Mouse (Mus musculus): ENCODE measurements at regions not wholly inside any gene's neighbourhood (a gene's known extent, or its start where the extent isn't known, plus 50 kb on each side); places are given as distances from the start of the nearest gene placed in this dataset.

GRCm38 (mm10) chr10:26544061-26544460 lies 168.3 kb upstream of the L3mbtl3 start:
- no peaks in the 10 kb centered on the region for H3K36me3 ChIP-seq (ENCODE audit: poor library complexity, severe bottlenecking)
- no peak overlapping the region for H3K4me3 ChIP-seq
- H3K4me2 ChIP-seq = no peak overlapping the region
- H3K27ac ChIP-seq = no peak overlapping the region
- H3K27me3 ChIP-seq = no peaks in the 10 kb centered on the region
- WGBS = 95% methylated on average over 1 of the region's 1 CpGs
- no peak overlapping the region for H3K9ac ChIP-seq
- H3K4me1 ChIP-seq = no peaks in the 10 kb centered on the region
- ATAC-seq = no peak
- no peaks in the 10 kb centered on the region for H3K9me3 ChIP-seq (replicated peaks)

GRCm38 (mm10) chr10:26544796-26545195 lies 169.0 kb upstream of the L3mbtl3 start:
- H3K4me2 ChIP-seq = no peak overlapping the region
- H3K4me1 ChIP-seq = no peaks in the 10 kb centered on the region
- no peak overlapping the region for H3K27ac ChIP-seq
- no peaks in the 10 kb centered on the region for H3K36me3 ChIP-seq (ENCODE audit: poor library complexity, severe bottlenecking)
- ATAC-seq = no peak
- no peak overlapping the region for H3K9ac ChIP-seq
- no peak overlapping the region for H3K4me3 ChIP-seq
- no peaks in the 10 kb centered on the region for H3K27me3 ChIP-seq
- no peaks in the 10 kb centered on the region for H3K9me3 ChIP-seq (replicated peaks)
- 76% methylated on average over 1 of the region's 1 CpGs for WGBS

- no peaks in the 10 kb centered on the region for H3K36me3 ChIP-seq (ENCODE audit: poor library complexity, severe bottlenecking)
- no peak overlapping the region for H3K27ac ChIP-seq
- no peaks in the 10 kb centered on the region for H3K9me3 ChIP-seq (replicated peaks)
- H3K4me1 ChIP-seq = no peaks in the 10 kb centered on the region
- 84% methylated on average over 8 of the region's 8 CpGs for WGBS
- no peak overlapping the region for H3K4me2 ChIP-seq
- H3K4me3 ChIP-seq = no peak overlapping the region
- H3K27me3 ChIP-seq = no peaks in the 10 kb centered on the region
- ATAC-seq = no peak
- H3K9ac ChIP-seq = no peak overlapping the region
Measured at GRCm38 (mm10) chr10:26556246-26556645, 180.5 kb upstream of the L3mbtl3 start.

GRCm38 (mm10) chr10:26558118-26558517 lies 182.3 kb upstream of the L3mbtl3 start:
- H3K4me2 ChIP-seq = no peak overlapping the region
- no peak for ATAC-seq
- H3K9ac ChIP-seq = no peak overlapping the region
- H3K36me3 ChIP-seq (ENCODE audit: poor library complexity, severe bottlenecking) = no peaks in the 10 kb centered on the region
- H3K4me3 ChIP-seq = no peak overlapping the region
- no peaks in the 10 kb centered on the region for H3K9me3 ChIP-seq (replicated peaks)
- no peak overlapping the region for H3K27ac ChIP-seq
- no peaks in the 10 kb centered on the region for H3K4me1 ChIP-seq
- 75% methylated on average over 1 of the region's 1 CpGs for WGBS
- no peaks in the 10 kb centered on the region for H3K27me3 ChIP-seq

GRCm38 (mm10) chr10:26559323-26559722 lies 183.6 kb upstream of the L3mbtl3 start:
- no peaks in the 10 kb centered on the region for H3K9me3 ChIP-seq (replicated peaks)
- 0 out of 2 replicates have a peak, but pooled peaks cover 5% of the 10 kb centered on the region for H3K4me1 ChIP-seq
- H3K27ac ChIP-seq = no peak overlapping the region
- H3K27me3 ChIP-seq = no peaks in the 10 kb centered on the region
- no peak overlapping the region for H3K4me2 ChIP-seq
- no peak overlapping the region for H3K9ac ChIP-seq
- 87% methylated on average over 4 of the region's 4 CpGs for WGBS
- H3K4me3 ChIP-seq = no peak overlapping the region
- no peak for ATAC-seq
- H3K36me3 ChIP-seq (ENCODE audit: poor library complexity, severe bottlenecking) = no peaks in the 10 kb centered on the region

- H3K36me3 ChIP-seq (ENCODE audit: poor library complexity, severe bottlenecking) = no peaks in the 10 kb centered on the region
- H3K9me3 ChIP-seq (replicated peaks) = no peaks in the 10 kb centered on the region
- no peaks in the 10 kb centered on the region for H3K27me3 ChIP-seq
- H3K4me1 ChIP-seq = 0 out of 2 replicates have a peak, but pooled peaks cover 9% of the 10 kb centered on the region
- no peak overlapping the region for H3K9ac ChIP-seq
- no peak overlapping the region for H3K4me2 ChIP-seq
- no peak overlapping the region for H3K27ac ChIP-seq
- ATAC-seq = no peak
- 77% methylated on average over 4 of the region's 4 CpGs for WGBS
- no peak overlapping the region for H3K4me3 ChIP-seq
Measured at GRCm38 (mm10) chr10:26560456-26560855, 184.7 kb upstream of the L3mbtl3 start.

GRCm38 (mm10) chr10:26564462-26564861 lies 188.7 kb upstream of the L3mbtl3 start:
- Histone ChIP-seq H3K9me3 (replicated peaks) (no peaks in the 10 kb centered on the region), H3K4me1 (0 out of 2 replicates have a peak, but pooled peaks cover 9% of the 10 kb centered on the region), H3K27ac (no peak overlapping the region), H3K27me3 (no peaks in the 10 kb centered on the region), H3K4me3 (no peak overlapping the region), H3K36me3 (ENCODE audit: poor library complexity, severe bottlenecking) (no peaks in the 10 kb centered on the region), H3K9ac (no peak overlapping the region), H3K4me2 (peak overlapping the region; percentile 18; the same call in 1 of the 2 replicates)
- 46% methylated on average over 11 of the region's 11 CpGs for WGBS
- ATAC-seq = peak; percentile 85

- Histone ChIP-seq H3K4me2 (no peak overlapping the region), H3K36me3 (ENCODE audit: poor library complexity, severe bottlenecking) (no peaks in the 10 kb centered on the region), H3K9me3 (replicated peaks) (no peaks in the 10 kb centered on the region), H3K27ac (no peak overlapping the region), H3K4me1 (0 out of 2 replicates have a peak, but pooled peaks cover 9% of the 10 kb centered on the region), H3K4me3 (no peak overlapping the region), H3K27me3 (no peaks in the 10 kb centered on the region), H3K9ac (no peak overlapping the region)
- no peak for ATAC-seq
- 79% methylated on average over 4 of the region's 4 CpGs for WGBS
Measured at GRCm38 (mm10) chr10:26567613-26568012, 185.6 kb upstream of the Arhgap18 start.

- no peak overlapping the region for H3K27ac ChIP-seq
- no peak overlapping the region for H3K4me3 ChIP-seq
- H3K4me1 ChIP-seq = no peaks in the 10 kb centered on the region
- 92% methylated on average over 5 of the region's 5 CpGs for WGBS
- no peak overlapping the region for H3K4me2 ChIP-seq
- H3K9me3 ChIP-seq (replicated peaks) = no peaks in the 10 kb centered on the region
- H3K27me3 ChIP-seq = no peaks in the 10 kb centered on the region
- no peaks in the 10 kb centered on the region for H3K36me3 ChIP-seq (ENCODE audit: poor library complexity, severe bottlenecking)
- ATAC-seq = no peak
- no peak overlapping the region for H3K9ac ChIP-seq
Measured at GRCm38 (mm10) chr10:26570468-26570867, 182.8 kb upstream of the Arhgap18 start.

GRCm38 (mm10) chr10:26571377-26571776 lies 181.8 kb upstream of the Arhgap18 start:
- WGBS = 80% methylated on average over 1 of the region's 1 CpGs
- H3K27me3 ChIP-seq = no peaks in the 10 kb centered on the region
- no peak overlapping the region for H3K4me2 ChIP-seq
- no peak overlapping the region for H3K27ac ChIP-seq
- H3K4me1 ChIP-seq = no peaks in the 10 kb centered on the region
- H3K9me3 ChIP-seq (replicated peaks) = no peaks in the 10 kb centered on the region
- H3K9ac ChIP-seq = no peak overlapping the region
- no peak for ATAC-seq
- no peaks in the 10 kb centered on the region for H3K36me3 ChIP-seq (ENCODE audit: poor library complexity, severe bottlenecking)
- no peak overlapping the region for H3K4me3 ChIP-seq

GRCm38 (mm10) chr10:26576153-26576552 lies 177.1 kb upstream of the Arhgap18 start:
- Histone ChIP-seq H3K36me3 (ENCODE audit: poor library complexity, severe bottlenecking) (no peaks in the 10 kb centered on the region), H3K4me2 (no peak overlapping the region)
- WGBS = 93% methylated on average over 3 of the region's 3 CpGs

GRCm38 (mm10) chr10:26577087-26577486 lies 176.1 kb upstream of the Arhgap18 start:
- Histone ChIP-seq H3K9ac (no peak overlapping the region), H3K4me1 (no peaks in the 10 kb centered on the region), H3K27me3 (no peaks in the 10 kb centered on the region), H3K27ac (no peak overlapping the region), H3K4me2 (no peak overlapping the region), H3K4me3 (no peak overlapping the region), H3K9me3 (replicated peaks) (no peaks in the 10 kb centered on the region), H3K36me3 (ENCODE audit: poor library complexity, severe bottlenecking) (no peaks in the 10 kb centered on the region)
- 85% methylated on average over 2 of the region's 2 CpGs for WGBS
- ATAC-seq = no peak

More at GRCm38 (mm10) chr10:26576153-26576552, 177.1 kb upstream of the Arhgap18 start:
- no peaks in the 10 kb centered on the region for H3K27me3 ChIP-seq
- no peak overlapping the region for H3K27ac ChIP-seq
- H3K4me3 ChIP-seq = no peak overlapping the region
- no peak for ATAC-seq
- no peak overlapping the region for H3K9ac ChIP-seq
- H3K4me1 ChIP-seq = no peaks in the 10 kb centered on the region
- no peaks in the 10 kb centered on the region for H3K9me3 ChIP-seq (replicated peaks)

- Histone ChIP-seq H3K9me3 (replicated peaks) (0 out of 2 replicates have a peak, but pooled peaks cover 7% of the 10 kb centered on the region), H3K36me3 (ENCODE audit: poor library complexity, severe bottlenecking) (no peaks in the 10 kb centered on the region), H3K27ac (no peak overlapping the region), H3K9ac (no peak overlapping the region), H3K4me2 (no peak overlapping the region), H3K4me1 (no peaks in the 10 kb centered on the region), H3K27me3 (no peaks in the 10 kb centered on the region), H3K4me3 (no peak overlapping the region)
- WGBS = 87% methylated on average over 2 of the region's 2 CpGs
- ATAC-seq = no peak
Measured at GRCm38 (mm10) chr10:26585106-26585505, 168.1 kb upstream of the Arhgap18 start.

All from forebrain, embryonic 13.5 days (tissue).